Mouse (Mus musculus) spleen, adult 2 months (tissue): Measurements from ENCODE around the gene Tm4sf1. TPM values are rescaled to one million over a fixed set of nuclear protein-coding genes. Genes with fewer than 3 reads are reported as not detected.

Experiments used
- DNase-seq, 2 experiments: peaks; one replicate each; pipeline versions ENCODE4 v3.0.0 to v3.0.0-alpha.2; 2012 to 2021; ENCODE audit warnings: low spot score in 2 of 2, low read depth in 1 of 2
- H3K27ac ChIP-seq: fragments of 200-500 bp; 2 replicates; pipeline ENCODE4 v1.5.1; 2012; ENCODE audit warnings: low read length, inconsistent platforms; ENCODE audit not compliant: insufficient read depth
- H3K27me3 ChIP-seq: fragments of 200-500 bp; 2 replicates; pipeline ENCODE4 v1.6.1; 2012; ENCODE audit warnings: mild to moderate bottlenecking, moderate library complexity, low read length, inconsistent platforms; ENCODE audit not compliant: control insufficient read depth, insufficient read depth
- H3K36me3 ChIP-seq: fragments of 200-500 bp; 2 replicates; pipeline ENCODE4 v1.6.1; 2012; ENCODE audit warnings: mild to moderate bottlenecking, low read length, inconsistent platforms; ENCODE audit not compliant: control insufficient read depth, insufficient read depth
- H3K4me1 ChIP-seq: fragments of 200-500 bp; 2 replicates; pipeline ENCODE4 v1.6.1; 2011; ENCODE audit warnings: inconsistent platforms; ENCODE audit not compliant: control insufficient read depth, insufficient read depth, insufficient read length
- H3K4me3 ChIP-seq: fragments of 200-500 bp; 2 replicates; pipeline ENCODE4 v1.5.1; 2011; ENCODE audit warnings: mild to moderate bottlenecking, inconsistent platforms; ENCODE audit not compliant: insufficient read depth, insufficient read length; ENCODE audit errors: extremely low read depth
- CTCF ChIP-seq: fragments of 200-500 bp; IDR thresholded peaks from 2 replicates; pipeline ENCODE4 v1.5.1; 2011; ENCODE audit warnings: mild to moderate bottlenecking, inconsistent platforms; ENCODE audit not compliant: insufficient read depth, insufficient read length, insufficient replicate concordance; ENCODE audit errors: extremely low read depth
- POLR2A ChIP-seq: fragments of 200-500 bp; IDR thresholded peaks from 2 replicates; pipeline ENCODE4 v1.6.1; 2011; ENCODE audit warnings: low read depth, low read length, inconsistent platforms
- WGBS: fragments of 180-500 bp; shearing (Covaris S2); methylation state at CpG from one replicate; pipeline ENCODE4 v1.1.7; 2018; 5-methylcytosine and 5-hydroxymethylcytosine counted together
- polyA plus RNA-seq: library from polyadenylated mRNA; depleted of rRNA; stranded (reverse); fragments of >200 nt; gene quantifications from 2 replicates; pipeline ENCODE4 v1.2.3, GENCODE M21; 2012

Tm4sf1 gene
- polyA plus RNA-seq, 1 experiment = 24.5 TPM

- Histone ChIP-seq H3K36me3 (no peaks in the 10 kb centered on the region), H3K27ac (peak overlapping the region; percentile 2; the same call in 1 of the 2 replicates), H3K27me3 (no peaks in the 10 kb centered on the region), H3K4me1 (no peaks in the 10 kb centered on the region), H3K4me3 (no peak overlapping the region)
- DNase-seq = no peak
- TF ChIP-seq POLR2A (no peak), CTCF (no peak)
- WGBS = 42% methylated on average over 7 of the region's 7 CpGs
Measured at GRCm38 (mm10) chr3:57287854-57288720, 13.7 kb downstream of the Tm4sf1 start.

DNA sequence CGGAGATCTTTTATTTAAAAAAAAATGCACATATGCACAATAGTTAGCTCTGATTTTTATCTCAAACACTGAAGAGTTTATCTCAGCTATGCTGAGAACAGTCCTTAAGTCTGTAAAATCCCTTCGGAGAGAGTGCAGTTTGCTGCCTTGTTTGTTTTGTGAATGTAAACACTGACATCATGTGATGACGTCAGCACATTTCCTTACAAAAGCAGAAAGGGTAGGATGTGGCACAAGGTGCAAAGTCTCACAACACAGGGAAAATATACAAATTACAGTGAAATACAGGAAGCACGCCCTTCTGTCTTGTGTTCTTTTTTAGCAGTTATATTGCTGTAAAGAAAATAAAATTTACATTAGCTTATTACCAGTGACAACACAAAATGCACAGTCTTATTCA is 14.3 kb downstream of the Tm4sf1 start:
- no peak overlapping the region for H3K27ac ChIP-seq
- H3K4me1 ChIP-seq = no peaks in the 10 kb centered on the region
- H3K27me3 ChIP-seq = no peaks in the 10 kb centered on the region
- no peak overlapping the region for H3K4me3 ChIP-seq
- WGBS = 72% methylated on average over 4 of the region's 4 CpGs
- H3K36me3 ChIP-seq = no peaks in the 10 kb centered on the region
- DNase-seq = no peak
- TF ChIP-seq CTCF = no peak
- TF ChIP-seq POLR2A = no peak

DNA sequence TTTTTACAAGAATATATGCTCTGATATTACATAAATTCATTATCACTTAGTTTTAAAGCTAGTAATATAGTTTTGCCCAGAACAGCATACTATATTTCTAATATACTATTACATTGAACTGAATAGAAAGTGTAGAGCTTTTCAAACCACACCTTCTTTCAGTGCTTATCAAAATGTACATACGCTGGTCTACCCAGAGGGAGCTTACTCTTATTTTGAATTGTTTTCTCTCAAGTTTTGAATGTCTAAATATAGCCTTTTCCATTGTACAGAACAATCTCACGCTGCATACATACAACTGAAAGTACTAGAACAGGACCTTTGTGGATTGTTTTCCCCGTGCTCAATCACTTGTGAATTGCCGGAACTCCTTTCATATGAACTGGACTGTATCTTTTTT is 23.6 kb downstream of the Tm4sf1 start:
- Histone ChIP-seq H3K36me3 (no peaks in the 10 kb centered on the region), H3K4me1 (no peaks in the 10 kb centered on the region), H3K27ac (no peak overlapping the region), H3K27me3 (no peaks in the 10 kb centered on the region), H3K4me3 (no peak overlapping the region)
- WGBS = 75% methylated on average over 4 of the region's 4 CpGs
- TF ChIP-seq POLR2A (no peak), CTCF (no peak)
- DNase-seq = no peak

DNA sequence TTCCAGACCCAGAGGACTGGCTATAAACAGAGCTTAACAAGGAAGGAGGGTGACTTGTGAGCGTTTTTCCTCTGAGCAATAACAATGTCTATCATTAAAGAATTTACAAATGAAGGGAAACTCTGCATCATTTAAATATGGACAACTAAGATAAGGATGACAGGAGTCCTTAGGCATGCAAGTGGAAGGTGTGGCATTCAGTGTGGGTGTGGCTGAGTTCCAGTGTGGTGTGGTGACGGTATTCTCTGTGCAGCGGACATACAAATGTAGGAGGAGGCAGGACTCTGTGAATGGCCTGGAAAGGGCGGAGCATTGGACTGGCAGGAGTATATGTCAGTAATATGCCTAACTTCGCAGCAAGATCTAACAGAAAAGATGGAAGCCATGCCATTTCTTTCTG is 24.3 kb downstream of the Tm4sf1 start:
- WGBS = 66% methylated on average over 5 of the region's 5 CpGs
- TF ChIP-seq CTCF (no peak), POLR2A (no peak)
- Histone ChIP-seq H3K27me3 (no peaks in the 10 kb centered on the region), H3K36me3 (no peaks in the 10 kb centered on the region), H3K4me1 (no peaks in the 10 kb centered on the region), H3K27ac (no peak overlapping the region), H3K4me3 (no peak overlapping the region)
- no peak for DNase-seq

DNA sequence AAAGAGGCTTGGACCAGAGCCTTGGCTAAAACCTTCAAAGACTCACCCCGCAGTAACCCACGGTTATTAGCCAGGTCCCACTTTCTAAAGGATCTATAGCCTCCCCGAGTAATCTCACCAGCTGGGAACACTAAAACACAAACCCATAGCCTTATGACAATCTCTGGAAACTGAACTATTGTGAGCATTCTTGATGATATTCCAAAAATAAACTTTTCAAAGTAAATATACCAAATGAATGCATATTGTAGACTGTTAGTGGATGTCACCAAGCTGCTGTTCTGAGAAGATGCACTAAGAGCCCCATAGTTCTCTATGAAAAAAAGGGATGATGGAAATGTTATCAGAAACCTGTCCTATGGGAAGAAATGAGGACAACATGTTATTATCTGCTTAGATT is 25.0 kb downstream of the Tm4sf1 start:
- DNase-seq = no peak
- Histone ChIP-seq H3K27ac (no peak overlapping the region), H3K4me3 (no peak overlapping the region), H3K4me1 (no peaks in the 10 kb centered on the region), H3K27me3 (no peaks in the 10 kb centered on the region), H3K36me3 (no peaks in the 10 kb centered on the region)
- no peak for TF ChIP-seq CTCF
- no peak for TF ChIP-seq POLR2A
- 80% methylated on average over 3 of the region's 3 CpGs for WGBS

DNA sequence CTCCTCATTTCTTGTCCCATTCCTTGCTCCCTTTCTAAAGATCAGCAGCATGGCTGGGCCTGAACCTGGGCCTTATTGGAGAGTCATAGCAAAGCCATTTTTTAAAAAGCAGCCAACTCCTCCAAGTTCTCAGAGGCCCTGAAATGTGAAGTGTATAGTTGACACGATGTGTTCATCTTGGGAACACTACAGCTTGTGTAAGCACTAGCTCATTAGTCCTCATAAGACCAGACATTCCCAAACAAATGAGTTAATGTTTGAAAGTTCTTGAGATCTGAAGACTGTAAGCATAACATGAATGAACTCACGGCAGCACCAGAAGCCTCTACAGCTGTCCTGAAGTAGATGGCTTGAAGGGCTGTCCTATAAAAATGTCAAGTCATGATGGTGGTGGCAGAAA is 32.8 kb downstream of the Tm4sf1 start:
- H3K27ac ChIP-seq = no peak overlapping the region
- no peaks in the 10 kb centered on the region for H3K4me1 ChIP-seq
- H3K36me3 ChIP-seq = no peaks in the 10 kb centered on the region
- 69% methylated on average over 2 of the region's 2 CpGs for WGBS
- DNase-seq = no peak
- H3K4me3 ChIP-seq = no peak overlapping the region
- TF ChIP-seq CTCF (no peak), POLR2A (no peak)
- H3K27me3 ChIP-seq = no peaks in the 10 kb centered on the region

DNA sequence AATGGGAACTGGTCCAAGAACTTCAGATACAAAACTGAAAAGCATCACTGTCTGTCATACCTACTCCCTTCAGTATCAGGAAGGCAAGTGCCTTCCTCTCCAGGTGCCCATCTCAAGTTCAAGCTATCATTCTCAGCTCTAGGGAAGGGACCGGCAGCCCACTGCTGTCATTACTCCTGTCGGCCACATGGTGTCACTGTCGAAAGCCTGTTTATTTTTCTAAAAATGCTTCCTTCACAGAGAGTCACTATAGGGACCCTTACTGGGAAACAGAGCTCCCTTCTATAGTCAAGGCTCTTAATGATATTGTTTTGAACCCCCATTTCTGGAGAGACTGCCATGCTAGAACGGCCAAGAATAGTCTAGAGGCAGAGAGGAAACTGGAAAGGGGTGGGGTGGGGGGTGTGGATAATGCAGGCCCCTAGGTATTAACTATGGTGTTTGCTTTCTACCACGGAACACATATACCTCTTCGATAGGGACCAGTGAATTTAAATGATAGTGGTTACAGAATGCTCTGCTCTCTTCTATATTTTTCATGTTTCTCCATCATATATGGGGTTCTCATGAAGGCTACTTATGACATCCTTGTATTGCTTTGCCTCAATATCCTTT is 34.1 kb downstream of the Tm4sf1 start:
- no peak for TF ChIP-seq POLR2A
- Histone ChIP-seq H3K27ac (no peak overlapping the region), H3K4me3 (no peak overlapping the region), H3K36me3 (no peaks in the 10 kb centered on the region), H3K27me3 (no peaks in the 10 kb centered on the region), H3K4me1 (no peaks in the 10 kb centered on the region)
- no peak for DNase-seq
- 34% methylated on average over 6 of the region's 6 CpGs for WGBS
